Mouse (Mus musculus) lung, postnatal 25 days (tissue): ENCODE data around the gene D16Ertd472e.

Experiments used
- DNase-seq: peaks from one replicate; pipeline ENCODE4 v3.0.0; 2022; ENCODE audit warnings: low spot score

The D16Ertd472e gene

GRCm38 (mm10) chr16:78576478-78577084, at the start of gene D16Ertd472e:
Gene D16Ertd472e (minus strand): TSS chr16:78576708.
- DNase-seq = peak; percentile 90

GRCm38 (mm10) chr16:78622755-78623154, 46.2 kb upstream of the D16Ertd472e start:
- no peak for DNase-seq

GRCm38 (mm10) chr16:78619386-78619785, 42.9 kb upstream of the D16Ertd472e start:
- DNase-seq = peak; percentile 16

GRCm38 (mm10) chr16:78617757-78618532, 41.4 kb upstream of the D16Ertd472e start:
- DNase-seq = no peak

- no peak for DNase-seq
These were observed 29.7 kb upstream of the D16Ertd472e start for GRCm38 (mm10) chr16:78606202-78606601.

- DNase-seq = no peak
These were observed 22.4 kb upstream of the D16Ertd472e start for GRCm38 (mm10) chr16:78598919-78599318.

- no peak for DNase-seq
These were observed 19.9 kb upstream of the D16Ertd472e start for GRCm38 (mm10) chr16:78596381-78596780.

GRCm38 (mm10) chr16:78595821-78596220, 19.3 kb upstream of the D16Ertd472e start:
- DNase-seq = no peak

- DNase-seq = peak; percentile 23
These were observed 17.6 kb upstream of the D16Ertd472e start for GRCm38 (mm10) chr16:78594154-78594553.

- DNase-seq = no peak
These were observed 14.6 kb upstream of the D16Ertd472e start for GRCm38 (mm10) chr16:78591130-78591529.

- no peak for DNase-seq
These were observed 12.3 kb upstream of the D16Ertd472e start for GRCm38 (mm10) chr16:78588821-78589220.

GRCm38 (mm10) chr16:78586621-78587020, 10.1 kb upstream of the D16Ertd472e start:
- DNase-seq = no peak

- DNase-seq = no peak
These were observed 9.3 kb upstream of the D16Ertd472e start for GRCm38 (mm10) chr16:78585664-78586397.

GRCm38 (mm10) chr16:78585163-78585562, 8.7 kb upstream of the D16Ertd472e start:
- no peak for DNase-seq

- no peak for DNase-seq
These were observed 7.5 kb upstream of the D16Ertd472e start for GRCm38 (mm10) chr16:78583968-78584367.

- DNase-seq = no peak
These were observed 3.9 kb upstream of the D16Ertd472e start for GRCm38 (mm10) chr16:78580387-78580786.

- no peak for DNase-seq
These were observed 2.9 kb upstream of the D16Ertd472e start for GRCm38 (mm10) chr16:78579386-78579785.

- DNase-seq = peak; percentile 78
These were observed 670 bp upstream of the D16Ertd472e start for GRCm38 (mm10) chr16:78577085-78577671.

GRCm38 (mm10) chr16:78575852-78576477, 543 bp downstream of the D16Ertd472e start:
- peak; percentile 47 for DNase-seq

GRCm38 (mm10) chr16:78575190-78575851, 1.2 kb downstream of the D16Ertd472e start:
- no peak for DNase-seq

GRCm38 (mm10) chr16:78574241-78574640, 2.3 kb downstream of the D16Ertd472e start:
- no peak for DNase-seq
